10 mouse cellular contexts compared by ENCODE assay signal in genomic region chr13:78207796-78208645, GRCm38 (mm10). TPM values are rescaled to one million over a fixed set of nuclear protein-coding genes. Genes with fewer than 3 reads are reported as not detected.
A peak's percentile ranks its signal among the peaks of the same experiment; 100 is the strongest.
DNase-seq lines count a peak whose midpoint lies in the region; ATAC-seq lines count a peak whose summit lies in the region.
"Had no signal": no experiment of that assay in that cellular context is flagged by ENCODE, and none has a peak within 500 bp of the region (broad histone marks: within the 10 kb centered on the region; RNA-seq: fewer than 3 reads in every experiment).

No protein-coding gene starts in this region.

- no peaks in the 10 kb centered on the region for H3K36me3 ChIP-seq in embryonic facial prominence, embryonic 10.5 days (replicated peaks)
- no peaks in the 10 kb centered on the region for H3K36me3 ChIP-seq in hindbrain, embryonic 14.5 days (replicated peaks; ENCODE audit: control insufficient read depth, insufficient read depth)
- H3K36me3 ChIP-seq: liver, embryonic 15.5 days had no signal

- H3K4me3 ChIP-seq in embryonic facial prominence, embryonic 10.5 days: peak overlapping the region; percentile 32; the same call in 1 of the 2 replicates
- 0 out of 2 replicates have a peak overlapping the region, but pooled peaks have one; percentile 1 for H3K4me3 ChIP-seq in hindbrain, embryonic 14.5 days (replicated peaks; ENCODE audit: low read length)
- H3K4me3 ChIP-seq: liver, embryonic 15.5 days had no signal

- peak overlapping the region; percentile 86 for H3K27ac ChIP-seq in embryonic facial prominence, embryonic 10.5 days (replicated peaks)
- H3K27ac ChIP-seq in hindbrain, embryonic 14.5 days: peak overlapping the region; percentile 27
- H3K27ac ChIP-seq: liver, embryonic 15.5 days had no signal

- H3K27me3 ChIP-seq in embryonic facial prominence, embryonic 10.5 days (replicated peaks; ENCODE audit: low read depth, poor library complexity, severe bottlenecking): peaks cover 75% of the 10 kb centered on the region
- 0 out of 2 replicates have a peak, but pooled peaks cover 3% of the 10 kb centered on the region for H3K27me3 ChIP-seq in hindbrain, embryonic 14.5 days (ENCODE audit: control insufficient read depth, insufficient read depth, low read length)

- H3K9me3 ChIP-seq in embryonic facial prominence, embryonic 10.5 days: no peaks in the 10 kb centered on the region
- no peaks in the 10 kb centered on the region for H3K9me3 ChIP-seq in hindbrain, embryonic 14.5 days (ENCODE audit: control insufficient read depth, low read length)
- H3K9me3 ChIP-seq: liver, embryonic 15.5 days had no signal

- H3K9ac ChIP-seq in hindbrain, embryonic 14.5 days: peak overlapping the region; percentile 52
- H3K9ac ChIP-seq: liver, embryonic 15.5 days had no signal

- peaks cover 91% of the 10 kb centered on the region for H3K4me1 ChIP-seq in embryonic facial prominence, embryonic 10.5 days
- peaks cover 72% of the 10 kb centered on the region for H3K4me1 ChIP-seq in hindbrain, embryonic 14.5 days (replicated peaks; ENCODE audit: control insufficient read depth, insufficient read depth, low read length)
- H3K4me1 ChIP-seq: liver, embryonic 15.5 days had no signal

- H3K4me2 ChIP-seq in hindbrain, embryonic 14.5 days (replicated peaks): peak overlapping the region; percentile 95
- H3K4me2 ChIP-seq: liver, embryonic 15.5 days had no signal

- peak; percentile 54 to 67 for DNase-seq in layer of hippocampus, postnatal 10 days (ENCODE audit: low spot score in 2 of 2)
- DNase-seq in layer of hippocampus, adult 11-12 months (ENCODE audit: low spot score): no peak
- DNase-seq in embryonic facial prominence, embryonic 10.5 days (ENCODE audit: low spot score): peak; percentile 44
- peak; percentile 58 for DNase-seq in hindbrain, embryonic 14.5 days (ENCODE audit: low spot score)
- DNase-seq in retina, postnatal 1 day: peak; percentile 55
- DNase-seq in thymus, postnatal 0 days (ENCODE audit: low spot score): no peak
- no peak for DNase-seq in thymus, postnatal 4 days
- DNase-seq: gastrocnemius, postnatal 14 days; kidney, postnatal 10 days had no signal

- 5% methylated on average over 12 of the region's 12 CpGs for WGBS in embryonic facial prominence, embryonic 10.5 days
- WGBS in hindbrain, embryonic 14.5 days: 7% methylated on average over 12 of the region's 12 CpGs

- ATAC-seq in hindbrain, embryonic 14.5 days (ENCODE audit: low FRiP score): no peak

RNA-seq across cellular contexts. Expression of gene Nr2f1, which starts 8.5 kb away (rescaled TPM):
- total RNA-seq in layer of hippocampus, postnatal 10 days (2021): 100 to 1,000 TPM; 108 to 121 TPM
- polyA plus RNA-seq in embryonic facial prominence, embryonic 10.5 days (2016; fragmentation: Nextera tagmentation; extraction: Ambion mirVana): 54.4 and 58.6 TPM in 2 replicates
- 64.3 and 70.7 TPM in 2 replicates for polyA plus RNA-seq in hindbrain, embryonic 14.5 days (2014; fragmentation: Nextera tagmentation; extraction: Ambion mirVana)
- 1.1 and 1.5 TPM in 2 replicates for polyA plus RNA-seq in thymus, postnatal 0 days (2015; fragmentation: Nextera tagmentation; extraction: Ambion mirVana)

Comparison
In these comparisons a context has a peak if more than half of its experiments do, and no peak if none do; other contexts are left out.
1. DNase-seq: peak in layer of hippocampus, postnatal 10 days (2 of 2), embryonic facial prominence, embryonic 10.5 days (single experiment), hindbrain, embryonic 14.5 days (single experiment) and retina, postnatal 1 day (single experiment); none in layer of hippocampus, adult 11-12 months (single experiment), thymus, postnatal 0 days (single experiment) and thymus, postnatal 4 days (single experiment).
2. RNA of gene Nr2f1, which starts 8.5 kb away (polyA plus RNA-seq): 64.3 to 70.7 TPM in hindbrain, embryonic 14.5 days and 54.4 to 58.6 TPM in embryonic facial prominence, embryonic 10.5 days; 1.1 to 1.5 TPM in thymus, postnatal 0 days; every median in the first group is over 10 times any median in the second.